Mouse (Mus musculus): ENCODE data around the gene Hmx2.

Hmx2 gene

GRCm38 (mm10) chr7:131556541-131557271, 8.1 kb downstream of the Hmx2 start:
- no peak for DNase-seq (ENCODE audit: low read depth)

- DNase-seq (ENCODE audit: low read depth) = no peak
Observed at GRCm38 (mm10) chr7:131557751-131558150, 9.2 kb downstream of the Hmx2 start.

GRCm38 (mm10) chr7:131559986-131560696, 11.6 kb downstream of the Hmx2 start, which contains the start of gene Bub3:
Gene Bub3 (plus strand): TSS chr7:131560222.
- peak; percentile 98 for DNase-seq (ENCODE audit: low read depth)

- no peak for DNase-seq (ENCODE audit: low read depth)
Observed at GRCm38 (mm10) chr7:131560697-131561042, 12.1 kb downstream of the Hmx2 start.

GRCm38 (mm10) chr7:131575246-131575645, 26.7 kb downstream of the Hmx2 start:
- no peak for DNase-seq (ENCODE audit: low read depth)

- DNase-seq (ENCODE audit: low read depth) = no peak
Observed at GRCm38 (mm10) chr7:131582178-131582577, 33.6 kb downstream of the Hmx2 start.

GRCm38 (mm10) chr7:131585551-131585950, 37.0 kb downstream of the Hmx2 start:
- no peak for DNase-seq (ENCODE audit: low read depth)

GRCm38 (mm10) chr7:131597779-131598482, 49.4 kb downstream of the Hmx2 start:
- no peak for DNase-seq (ENCODE audit: low read depth)

GRCm38 (mm10) chr7:131598483-131598824, 49.9 kb downstream of the Hmx2 start:
- no peak for DNase-seq (ENCODE audit: low read depth)

GRCm38 (mm10) chr7:131602106-131602505, 53.5 kb downstream of the Hmx2 start:
- no peak for DNase-seq (ENCODE audit: low read depth)

- DNase-seq (ENCODE audit: low read depth) = no peak
Observed at GRCm38 (mm10) chr7:131603186-131603585, 54.6 kb downstream of the Hmx2 start.

GRCm38 (mm10) chr7:131604946-131605345, 56.4 kb downstream of the Hmx2 start:
- no peak for DNase-seq (ENCODE audit: low read depth)

- no peak for DNase-seq (ENCODE audit: low read depth)
Observed at GRCm38 (mm10) chr7:131605481-131605880, 56.9 kb downstream of the Hmx2 start.

Data from fibroblast of lung, adult 2 months (primary cell).